In genomic region chr8:18345322-18345721, GRCm38 (mm10) we compare ENCODE assay signal across 8 mouse cellular contexts.
A peak's percentile ranks its signal among the peaks of the same experiment; 100 is the strongest.
DNase-seq lines count a peak whose midpoint lies in the region; ATAC-seq and TF ChIP-seq lines count a peak whose summit lies in the region.

No protein-coding gene starts in this region.

- H3K9me3 ChIP-seq in kidney, postnatal 0 days (replicated peaks; ENCODE audit: low read length), result no peaks in the 10 kb centered on the region
- no peaks in the 10 kb centered on the region for H3K9me3 ChIP-seq in liver, postnatal 0 days (ENCODE audit: low read length)

- H3K4me2 ChIP-seq in kidney, postnatal 0 days (ENCODE audit: low read length), result no peak overlapping the region
- H3K4me2 ChIP-seq in liver, postnatal 0 days (ENCODE audit: low read depth, low read length), result no peak overlapping the region

- WGBS in cerebellum, adult 2 months, result 13% methylated on average over 6 of the region's 6 CpGs
- 33% methylated on average over 6 of the region's 6 CpGs for WGBS in kidney, postnatal 0 days
- WGBS in liver, postnatal 0 days (ENCODE audit: insufficient replicate concordance), result 33% methylated on average over 6 of the region's 6 CpGs

- peak; percentile 74 for TF ChIP-seq CTCF in cerebellum, adult 2 months (IDR thresholded peaks at IDR 0.05; ENCODE audit: borderline replicate concordance, insufficient read depth, low read depth, low read length)
- TF ChIP-seq CTCF in kidney, postnatal 0 days (IDR thresholded peaks at IDR 0.05; ENCODE audit: low read depth), result peak; percentile 88
- TF ChIP-seq CTCF in liver, postnatal 0 days (IDR thresholded peaks at IDR 0.05; ENCODE audit: low read depth), result peak; percentile 76

- TF ChIP-seq EP300 in liver, postnatal 0 days (IDR thresholded peaks at IDR 0.05; ENCODE audit: low read depth), result no peak

- no peak overlapping the region for H3K9ac ChIP-seq in kidney, postnatal 0 days (ENCODE audit: low read depth, low read length)
- H3K9ac ChIP-seq in liver, postnatal 0 days (replicated peaks), result no peak overlapping the region

- H3K27me3 ChIP-seq in cerebellum, adult 2 months (ENCODE audit: control insufficient read depth, insufficient read depth, low read length), result no peaks in the 10 kb centered on the region
- no peaks in the 10 kb centered on the region for H3K27me3 ChIP-seq in kidney, postnatal 0 days (ENCODE audit: insufficient read depth, low read length)
- H3K27me3 ChIP-seq in liver, postnatal 0 days (ENCODE audit: insufficient read depth, low read length), result no peaks in the 10 kb centered on the region

- peak; percentile 80 for ATAC-seq in kidney, postnatal 0 days (replicated peaks; ENCODE audit: low FRiP score, low read depth)
- no peak for ATAC-seq in liver, postnatal 0 days
- ATAC-seq in megakaryocyte, adult 5-6 weeks (ENCODE audit: poor library complexity, severe bottlenecking), result no peak

- H3K4me1 ChIP-seq in cerebellum, adult 2 months (ENCODE audit: control insufficient read depth, insufficient read depth, low read length), result no peaks in the 10 kb centered on the region
- H3K4me1 ChIP-seq in kidney, postnatal 0 days (replicated peaks; ENCODE audit: insufficient read depth, low read length), result no peaks in the 10 kb centered on the region
- no peaks in the 10 kb centered on the region for H3K4me1 ChIP-seq in liver, postnatal 0 days (ENCODE audit: insufficient read depth)

- no peaks in the 10 kb centered on the region for H3K36me3 ChIP-seq in kidney, postnatal 0 days (ENCODE audit: insufficient read depth, low read length)
- no peaks in the 10 kb centered on the region for H3K36me3 ChIP-seq in liver, postnatal 0 days (replicated peaks; ENCODE audit: insufficient read depth, low read length)

- no peak overlapping the region for H3K27ac ChIP-seq in cerebellum, adult 2 months (ENCODE audit: insufficient read depth, low read length)
- no peak overlapping the region for H3K27ac ChIP-seq in kidney, postnatal 0 days
- H3K27ac ChIP-seq in liver, postnatal 0 days (ENCODE audit: low read depth), result no peak overlapping the region

- TF ChIP-seq POLR2A in cerebellum, adult 2 months (IDR thresholded peaks at IDR 0.05; ENCODE audit: borderline replicate concordance, insufficient read depth, low read length), result no peak

- peak; percentile 3 for DNase-seq in A20 (ENCODE audit: low read depth, low spot score)
- DNase-seq in ES-CJ7 (ENCODE audit: low read depth, low spot score), result peak; percentile 72
- peak; percentile 19 to 30 for DNase-seq in cerebellum, adult 2 months
- DNase-seq in forelimb bud, embryonic 11.5 days (ENCODE audit: low read depth, low spot score), result peak; percentile 46
- peak; percentile 47 for DNase-seq in kidney, postnatal 0 days (ENCODE audit: low spot score)
- DNase-seq in liver, postnatal 0 days, result peak; percentile 36
- DNase-seq in retina, postnatal 7 days (ENCODE audit: low read depth, low spot score), result peak; percentile 25

- no peak overlapping the region for H3K4me3 ChIP-seq in cerebellum, adult 2 months (replicated peaks; ENCODE audit: insufficient read depth, low read depth, low read length)
- H3K4me3 ChIP-seq in kidney, postnatal 0 days (replicated peaks; ENCODE audit: low read depth, low read length), result no peak overlapping the region
- H3K4me3 ChIP-seq in liver, postnatal 0 days (ENCODE audit: low read depth, low read length), result no peak overlapping the region

Comparison
In these comparisons a context has a peak if more than half of its experiments do, and no peak if none do; other contexts are left out.
1. DNase-seq: peak in every context shown above with its lines; median percentile 72 in ES-CJ7; 47 in kidney, postnatal 0 days; 46 in forelimb bud, embryonic 11.5 days; 36 in liver, postnatal 0 days; 25 in retina, postnatal 7 days; 24 in cerebellum, adult 2 months; 3 in A20.